Mouse (Mus musculus) olfactory bulb, adult 2 months (tissue): ENCODE results near the gene Uty. TPM values are rescaled to one million over a fixed set of nuclear protein-coding genes. Genes with fewer than 3 reads are reported as not detected.

Source experiments
- H3K27ac ChIP-seq: fragments of 200-500 bp; 2 replicates; pipeline ENCODE4 v1.5.1; 2012; ENCODE audit warnings: low read depth, low read length; ENCODE audit not compliant: insufficient read depth
- H3K4me1 ChIP-seq: fragments of 200-500 bp; 2 replicates; pipeline ENCODE4 v1.6.1; 2012; ENCODE audit warnings: low read length; ENCODE audit not compliant: control insufficient read depth, insufficient read depth
- H3K4me3 ChIP-seq: fragments of 200-500 bp; 2 replicates; pipeline ENCODE4 v1.5.1; 2012; ENCODE audit warnings: mild to moderate bottlenecking, low read depth, low read length, moderate library complexity; ENCODE audit not compliant: insufficient read depth
- CTCF ChIP-seq: fragments of 200-500 bp; IDR thresholded peaks from 2 replicates; pipeline ENCODE4 v1.5.1; 2012; ENCODE audit warnings: low read depth, mild to moderate bottlenecking, low read length, moderate library complexity; ENCODE audit not compliant: insufficient read depth
- POLR2A ChIP-seq: fragments of 200-500 bp; IDR thresholded peaks from 2 replicates; pipeline ENCODE4 v1.6.1; 2012; ENCODE audit warnings: mild to moderate bottlenecking, low read depth, low read length, moderate library complexity; ENCODE audit not compliant: insufficient read depth
- WGBS: fragments of 180-500 bp; shearing (Covaris S2); methylation state at CpG from one replicate; pipeline ENCODE4 v1.1.7; 2018; 5-methylcytosine and 5-hydroxymethylcytosine counted together
- polyA plus RNA-seq: library from polyadenylated mRNA; stranded (reverse); fragments of >200 nt; gene quantifications from 2 replicates; pipeline ENCODE4 v1.2.4, GENCODE M21; 2012; ENCODE audit warnings: low replicate concordance; ENCODE audit not compliant: missing spikeins, insufficient read depth, insufficient read length

Gene Uty
- polyA plus RNA-seq, 1 experiment: not detected

GRCm38 (mm10) chrY:1163054-1163453 is 82.5 kb downstream of the Uty start:
- H3K27ac ChIP-seq: no peak overlapping the region
- H3K4me1 ChIP-seq: no peaks in the 10 kb centered on the region
- no peak overlapping the region for H3K4me3 ChIP-seq
- no peak for TF ChIP-seq POLR2A
- TF ChIP-seq CTCF: no peak

GRCm38 (mm10) chrY:1116153-1116552 is 129.4 kb downstream of the Uty start:
- 85% methylated on average over 5 of the region's 5 CpGs for WGBS
- Histone ChIP-seq H3K4me3 (no peak overlapping the region), H3K27ac (no peak overlapping the region), H3K4me1 (no peaks in the 10 kb centered on the region)
- TF ChIP-seq CTCF: no peak

- Histone ChIP-seq H3K4me1 (no peaks in the 10 kb centered on the region), H3K27ac (no peak overlapping the region), H3K4me3 (no peak overlapping the region)
- WGBS: 0% methylated on average over 2 of the region's 2 CpGs
- TF ChIP-seq CTCF (no peak), POLR2A (no peak)
Measured at GRCm38 (mm10) chrY:1114016-1114415, 131.5 kb downstream of the Uty start.

Other genes with a start within 250 kb of the Uty start
- gene Eif2s3y, start 235.2 kb downstream of the Uty start, polyA plus RNA-seq: 363 TPM in 1 of 2 replicates, not detected in the other
- gene Ddx3y, start 40.9 kb upstream of the Uty start, polyA plus RNA-seq: not detected in 2 replicates
- gene Usp9y, start 214.0 kb upstream of the Uty start, polyA plus RNA-seq: not detected in 2 replicates